Mouse (Mus musculus): ENCODE data around the gene Gm17482. TPM values are rescaled to one million over a fixed set of nuclear protein-coding genes. Genes with fewer than 3 reads are reported as not detected.

Gm17482 gene
- total RNA-seq, 2 experiments from 2014 or later, result not detected

- intact Hi-C loops (cut with DNase I), result no loop called here
- DNase-seq (ENCODE audit: low spot score in 2 of 2), result no peak
Measured at GRCm38 (mm10) chr6:115241131-115241699, 14.1 kb downstream of the Gm17482 start.

GRCm38 (mm10) chr6:115241939-115242338 is 14.8 kb downstream of the Gm17482 start:
- intact Hi-C loops (cut with DNase I), result no loop called here
- DNase-seq (ENCODE audit: low spot score in 2 of 2), result no peak

GRCm38 (mm10) chr6:115244222-115244621 is 17.1 kb downstream of the Gm17482 start:
- intact Hi-C loops (cut with DNase I), result no loop called here
- DNase-seq (ENCODE audit: low spot score in 2 of 2), result no peak

GRCm38 (mm10) chr6:115245500-115246058 is 18.4 kb downstream of the Gm17482 start:
- intact Hi-C loops (cut with DNase I), result no loop called here
- DNase-seq (ENCODE audit: low spot score in 2 of 2), result no peak

GRCm38 (mm10) chr6:115251531-115251985 is 24.4 kb downstream of the Gm17482 start:
- intact Hi-C loops (cut with DNase I), result no loop called here
- DNase-seq (ENCODE audit: low spot score in 2 of 2), result peak; percentile 46 to 49

GRCm38 (mm10) chr6:115252099-115252873 is 25.1 kb downstream of the Gm17482 start, which contains the start of gene Timp4:
Gene Timp4 (minus strand): TSS chr6:115252205.
- DNase-seq (ENCODE audit: low spot score in 2 of 2), result peak; percentile 25 to 61
- intact Hi-C loops (cut with DNase I), result no loop called here

- intact Hi-C loops (cut with DNase I), result no loop called here
- peak in 1 of 2 experiments; percentile 36 for DNase-seq (ENCODE audit: low spot score in 2 of 2)
Measured at GRCm38 (mm10) chr6:115255171-115255570, 28.0 kb downstream of the Gm17482 start.

- intact Hi-C loops (cut with DNase I), result loop anchor here (10.0 kb wide), 1 partner anchor 326 kb away; no protein-coding TSS in a partner anchor
- no peak for DNase-seq (ENCODE audit: low spot score in 2 of 2)
Measured at GRCm38 (mm10) chr6:115260507-115260906, 33.4 kb downstream of the Gm17482 start.

GRCm38 (mm10) chr6:115266791-115267190 is 39.6 kb downstream of the Gm17482 start:
- intact Hi-C loops (cut with DNase I), result loop anchor here (5.0 to 10.0 kb wide), 2 partner anchors 214 to 332 kb away; no protein-coding TSS in a partner anchor
- no peak for DNase-seq (ENCODE audit: low spot score in 2 of 2)

GRCm38 (mm10) chr6:115267916-115268315 is 40.8 kb downstream of the Gm17482 start:
- DNase-seq (ENCODE audit: low spot score in 2 of 2), result peak; percentile 80 to 82
- intact Hi-C loops (cut with DNase I), result loop anchor here (1.0 to 10.0 kb wide), 3 partner anchors 41 to 333 kb away; partner anchors contain the start of gene Gm17482

- intact Hi-C loops (cut with DNase I), result loop anchor here (1.0 to 10.0 kb wide), 3 partner anchors 41 to 334 kb away; partner anchors contain the start of gene Gm17482
- no peak for DNase-seq (ENCODE audit: low spot score in 2 of 2)
Measured at GRCm38 (mm10) chr6:115268551-115269385, 41.6 kb downstream of the Gm17482 start.

GRCm38 (mm10) chr6:115269561-115269960 is 42.4 kb downstream of the Gm17482 start:
- intact Hi-C loops (cut with DNase I), result loop anchor here (5.0 to 10.0 kb wide), 2 partner anchors 217 to 335 kb away; no protein-coding TSS in a partner anchor
- no peak for DNase-seq (ENCODE audit: low spot score in 2 of 2)

GRCm38 (mm10) chr6:115270085-115270484 is 42.9 kb downstream of the Gm17482 start:
- no peak for DNase-seq (ENCODE audit: low spot score in 2 of 2)
- intact Hi-C loops (cut with DNase I), result loop anchor here (5.0 kb wide), 1 partner anchor 267 kb away; no protein-coding TSS in a partner anchor

GRCm38 (mm10) chr6:115271326-115271725 is 44.2 kb downstream of the Gm17482 start:
- intact Hi-C loops (cut with DNase I), result loop anchor here (5.0 kb wide), 1 partner anchor 266 kb away; no protein-coding TSS in a partner anchor
- no peak for DNase-seq (ENCODE audit: low spot score in 2 of 2)

GRCm38 (mm10) chr6:115271866-115272271 is 44.7 kb downstream of the Gm17482 start:
- DNase-seq (ENCODE audit: low spot score in 2 of 2), result no peak
- intact Hi-C loops (cut with DNase I), result loop anchor here (5.0 kb wide), 1 partner anchor 265 kb away; no protein-coding TSS in a partner anchor

- no peak for DNase-seq (ENCODE audit: low spot score in 2 of 2)
- intact Hi-C loops (cut with DNase I), result loop anchor here (5.0 kb wide), 1 partner anchor 264 kb away; no protein-coding TSS in a partner anchor
Measured at GRCm38 (mm10) chr6:115273346-115273745, 46.2 kb downstream of the Gm17482 start.

GRCm38 (mm10) chr6:115274705-115275104 is 47.6 kb downstream of the Gm17482 start:
- intact Hi-C loops (cut with DNase I), result loop anchor here (5.0 kb wide), 1 partner anchor 263 kb away; no protein-coding TSS in a partner anchor
- DNase-seq (ENCODE audit: low spot score in 2 of 2), result no peak

- no peak for DNase-seq (ENCODE audit: low spot score in 2 of 2)
- intact Hi-C loops (cut with DNase I), result no loop called here
Measured at GRCm38 (mm10) chr6:115275116-115275815, 48.1 kb downstream of the Gm17482 start.
